Mouse (Mus musculus) lung, adult 2 months (tissue): Measurements from ENCODE around the gene Syn2. TPM values are rescaled to one million over a fixed set of nuclear protein-coding genes. Genes with fewer than 3 reads are reported as not detected.
A peak's percentile ranks its signal among the peaks of the same experiment; 100 is the strongest.

Experiments used
- DNase-seq: peaks from one replicate; pipeline ENCODE4 v3.0.0; 2022
- H3K4me1 ChIP-seq: fragments of 200-500 bp; 2 replicates; pipeline ENCODE4 v1.6.1; 2011; ENCODE audit warnings: low read length; ENCODE audit not compliant: control insufficient read depth, insufficient read depth
- H3K4me3 ChIP-seq: fragments of 200-500 bp; replicated peaks from 2 replicates; pipeline ENCODE3; 2011; ENCODE audit warnings: low read depth, mild to moderate bottlenecking, control low read depth, low read length; ENCODE audit errors: extremely low read depth
- CTCF ChIP-seq: fragments of 200-500 bp; IDR thresholded peaks from 2 replicates; pipeline ENCODE4 v1.5.1; 2011; ENCODE audit warnings: mild to moderate bottlenecking, low read length, control low read depth; ENCODE audit not compliant: insufficient read depth
- POLR2A ChIP-seq: fragments of 200-500 bp; IDR thresholded peaks from 2 replicates; pipeline ENCODE4 v1.6.1; 2011; ENCODE audit warnings: low read depth, mild to moderate bottlenecking, control low read depth, low read length, borderline replicate concordance; ENCODE audit errors: extremely low read depth
- WGBS: fragments of 180-500 bp; shearing (Covaris S2); methylation state at CpG from one replicate; pipeline ENCODE4 v1.1.7; 2018; 5-methylcytosine and 5-hydroxymethylcytosine counted together
- polyA plus RNA-seq: library from polyadenylated mRNA; depleted of rRNA; stranded (reverse); fragments of >200 nt; gene quantifications from 2 replicates; pipeline ENCODE4 v1.2.3, GENCODE M21; 2012

The Syn2 gene
- polyA plus RNA-seq, 1 experiment: 11.5 TPM

DNA sequence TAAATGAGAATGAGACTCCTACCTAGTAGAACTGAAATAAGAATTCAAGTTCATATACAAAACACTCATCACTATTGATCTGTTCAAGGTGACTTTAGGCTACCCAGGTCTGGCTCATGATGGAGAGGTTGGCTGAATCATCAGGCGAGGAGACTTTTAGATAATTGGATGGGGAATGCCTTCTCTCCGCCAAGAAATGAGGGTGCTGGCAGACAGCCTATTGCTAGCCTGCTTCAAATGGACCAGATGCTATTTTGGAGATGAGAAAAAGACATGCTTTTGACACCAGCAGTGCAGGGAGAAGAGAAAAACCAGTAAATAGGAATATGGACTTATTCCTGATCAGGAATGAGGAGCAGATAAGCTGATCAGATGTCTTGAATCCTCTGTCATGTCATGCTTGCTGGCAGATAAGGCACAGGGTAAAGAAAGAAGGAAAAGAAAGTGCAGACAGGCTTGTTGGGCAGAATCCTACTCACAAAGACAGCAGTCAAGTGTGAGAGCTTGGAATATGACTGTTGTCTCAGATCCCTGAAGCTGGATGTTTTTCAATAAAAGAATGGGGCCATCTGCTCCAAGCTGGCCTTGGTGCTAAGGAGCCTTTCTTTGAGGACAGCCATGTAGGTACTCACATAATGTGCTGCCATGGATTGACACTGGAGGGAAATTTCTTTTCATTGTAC, 9.9 kb upstream of the Syn2 start:
- DNase-seq: no peak
- Histone ChIP-seq H3K4me3 (no peak overlapping the region), H3K4me1 (no peaks in the 10 kb centered on the region)
- 46% methylated on average over 2 of the region's 2 CpGs for WGBS
- TF ChIP-seq CTCF: no peak

DNA sequence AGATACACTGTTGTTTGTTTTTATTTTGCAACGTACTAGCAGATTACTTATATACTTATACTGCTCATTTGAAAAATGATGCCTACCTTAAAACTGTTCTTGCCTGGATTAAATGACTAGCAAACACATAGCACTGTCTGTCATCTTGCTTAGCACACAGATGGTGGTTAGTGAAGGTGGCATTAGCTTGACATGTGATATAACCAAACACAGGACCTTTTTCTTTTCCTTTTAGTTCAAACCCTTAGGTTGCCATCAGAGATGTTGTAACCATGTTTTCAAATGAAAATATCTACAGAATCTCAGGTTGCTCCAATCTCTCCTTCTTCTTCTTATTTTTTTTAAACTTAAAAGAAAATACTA, 9.4 kb upstream of the Syn2 start:
- no peak for DNase-seq
- TF ChIP-seq POLR2A (no peak), CTCF (no peak)
- WGBS: 64% methylated on average over 1 of the region's 1 CpGs
- Histone ChIP-seq H3K4me3 (no peak overlapping the region), H3K4me1 (no peaks in the 10 kb centered on the region)

DNA sequence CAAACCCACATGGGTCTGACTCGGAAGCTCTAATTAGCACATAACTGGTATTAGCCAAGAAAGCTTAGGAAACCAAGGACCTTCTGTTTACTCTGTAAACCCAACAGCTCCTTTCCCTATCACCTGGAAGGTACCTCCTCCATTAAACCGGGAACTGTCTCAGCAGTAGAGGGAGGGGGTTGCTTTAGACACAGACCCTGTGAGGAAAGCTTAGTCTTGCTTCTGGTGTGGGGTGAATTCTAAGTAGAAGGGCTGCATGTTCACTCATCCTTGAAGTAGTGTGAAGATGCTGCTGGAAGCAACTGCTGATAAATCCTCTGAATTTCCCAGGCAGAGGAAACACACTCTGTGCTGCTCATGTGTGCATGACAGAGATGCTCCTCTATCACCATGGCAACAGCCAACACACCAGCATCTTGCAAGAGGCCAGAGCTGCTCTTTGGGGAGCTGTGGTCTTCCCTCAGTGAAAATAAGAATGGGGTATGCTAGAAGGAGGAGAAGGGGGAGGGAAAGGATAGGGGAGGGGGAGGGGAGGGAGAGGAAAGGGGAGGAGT, 8.4 kb upstream of the Syn2 start:
- no peak for TF ChIP-seq CTCF
- TF ChIP-seq POLR2A: no peak
- Histone ChIP-seq H3K4me1 (no peaks in the 10 kb centered on the region), H3K4me3 (no peak overlapping the region)
- no peak for DNase-seq
- 37% methylated on average over 2 of the region's 2 CpGs for WGBS

DNA sequence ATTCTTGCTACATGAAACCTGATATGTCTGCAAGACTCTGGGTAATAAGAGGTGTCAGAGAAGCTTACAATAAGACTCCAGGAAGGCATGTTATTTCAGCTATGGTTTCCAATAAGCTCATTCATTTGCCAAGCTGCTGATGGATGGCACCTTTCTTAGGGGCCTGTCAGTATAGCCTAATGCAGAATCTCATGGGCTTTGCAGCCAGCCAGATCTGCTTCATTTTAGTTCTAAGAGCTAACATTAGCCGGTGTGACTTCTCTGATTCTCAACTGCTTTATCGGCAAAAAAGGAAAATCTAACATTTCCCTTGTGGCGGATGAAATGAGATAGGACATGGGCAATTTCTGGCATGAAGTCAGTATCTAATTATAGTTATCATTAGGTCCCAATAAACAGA, 7.9 kb upstream of the Syn2 start:
- no peak for DNase-seq
- 48% methylated on average over 3 of the region's 3 CpGs for WGBS
- H3K4me3 ChIP-seq: no peak overlapping the region
- no peak for TF ChIP-seq POLR2A
- no peak for TF ChIP-seq CTCF
- no peaks in the 10 kb centered on the region for H3K4me1 ChIP-seq

DNA sequence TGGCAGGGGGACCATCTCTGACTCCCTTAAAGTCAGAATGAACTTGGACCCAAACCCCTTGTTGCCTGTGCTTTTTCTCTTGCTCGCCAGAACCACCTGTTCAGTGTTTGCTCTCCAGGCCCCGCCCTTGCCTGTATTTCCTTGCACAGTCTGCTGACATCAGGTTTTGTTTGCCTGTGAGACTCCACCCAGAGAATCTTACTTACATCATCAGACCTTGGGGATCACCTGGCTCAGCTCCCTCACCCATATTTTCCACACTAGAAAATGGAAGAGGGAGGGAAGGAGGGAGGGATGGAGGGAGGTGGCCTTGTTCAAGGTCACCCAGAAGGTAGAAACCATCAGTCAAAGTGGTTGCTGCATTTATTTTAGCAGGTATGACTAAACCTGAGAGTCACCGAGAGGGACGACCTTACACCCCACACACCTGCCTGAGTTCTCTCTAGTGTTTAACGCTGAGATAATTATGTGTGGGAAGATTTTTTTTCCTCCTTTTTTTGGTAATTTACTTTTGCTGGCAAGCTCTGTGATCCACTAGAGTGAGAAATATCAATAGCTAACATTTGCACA, 7.4 kb upstream of the Syn2 start:
- no peaks in the 10 kb centered on the region for H3K4me1 ChIP-seq
- 68% methylated on average over 5 of the region's 5 CpGs for whole genome bisulfite sequencing
- no peak for DNase-seq
- no peak overlapping the region for H3K4me3 ChIP-seq
- TF ChIP-seq POLR2A: no peak

DNA sequence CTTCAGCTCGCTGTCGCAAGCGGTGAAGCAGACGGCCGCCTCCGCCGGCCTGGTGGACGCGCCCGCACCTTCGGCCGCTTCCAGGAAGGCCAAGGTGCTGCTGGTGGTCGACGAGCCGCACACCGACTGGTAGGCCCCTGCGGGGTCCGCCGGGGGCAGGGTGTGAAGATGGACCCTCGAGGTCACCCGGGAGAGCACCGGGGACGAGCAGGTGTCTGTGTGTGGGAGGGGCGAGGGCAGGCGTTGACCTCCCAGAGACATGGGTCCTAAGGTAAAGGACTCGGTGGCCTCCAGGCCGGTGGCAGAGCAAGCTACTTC, 589 bp downstream of the Syn2 start:
- whole genome bisulfite sequencing: 3% methylated on average over 27 of the region's 27 CpGs
- TF ChIP-seq CTCF (no peak), POLR2A (no peak)
- Histone ChIP-seq H3K4me1 (0 out of 2 replicates have a peak, but pooled peaks cover 2% of the 10 kb centered on the region), H3K4me3 (peak overlapping the region; percentile 53)
- DNase-seq: no peak

DNA sequence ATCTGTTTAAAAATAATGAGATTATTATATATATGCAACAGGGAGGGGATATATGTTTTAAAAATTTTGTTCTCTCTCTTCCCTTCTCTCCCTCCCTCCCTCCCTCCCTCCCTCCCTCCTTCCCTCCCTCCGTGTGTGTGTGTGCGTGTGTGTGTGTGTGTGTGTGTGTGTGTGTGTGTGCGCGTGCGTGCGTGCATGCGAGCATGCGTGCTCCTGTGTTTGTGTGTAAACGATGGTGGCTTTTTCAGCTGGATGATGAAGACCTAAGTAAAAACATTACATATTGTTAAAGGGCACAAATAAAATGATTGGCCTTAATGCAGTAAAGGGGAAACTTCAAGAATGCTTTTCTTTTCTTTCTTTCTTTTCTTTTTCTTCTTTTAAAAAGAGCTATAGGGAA, 1.5 kb downstream of the Syn2 start:
- DNase-seq: no peak
- Histone ChIP-seq H3K4me3 (no peak overlapping the region), H3K4me1 (0 out of 2 replicates have a peak, but pooled peaks cover 2% of the 10 kb centered on the region)
- 81% methylated on average over 7 of the region's 9 CpGs for WGBS
- no peak for TF ChIP-seq POLR2A
- no peak for TF ChIP-seq CTCF

DNA sequence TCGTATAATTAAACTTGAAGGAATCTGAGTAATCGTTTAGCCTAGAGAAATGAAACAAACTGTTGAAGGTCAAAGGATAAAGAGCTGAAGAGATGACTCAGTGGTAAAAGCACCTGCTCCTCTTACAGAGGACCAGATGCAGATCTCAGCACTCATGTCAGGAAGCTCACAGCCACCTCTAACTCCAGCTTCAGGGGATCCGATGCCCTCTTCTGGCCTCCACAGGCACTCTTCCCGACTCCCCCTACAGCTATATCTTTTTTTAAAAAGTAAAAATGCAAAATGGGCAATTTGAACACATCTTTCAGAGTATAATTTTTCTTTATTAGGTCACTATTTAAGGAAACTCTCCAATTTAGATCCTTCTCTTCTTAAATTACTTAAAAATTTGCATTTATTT, 6.7 kb downstream of the Syn2 start:
- no peak for TF ChIP-seq POLR2A
- TF ChIP-seq CTCF: no peak
- H3K4me1 ChIP-seq: no peaks in the 10 kb centered on the region
- no peak for DNase-seq
- no peak overlapping the region for H3K4me3 ChIP-seq
- 46% methylated on average over 4 of the region's 4 CpGs for WGBS

DNA sequence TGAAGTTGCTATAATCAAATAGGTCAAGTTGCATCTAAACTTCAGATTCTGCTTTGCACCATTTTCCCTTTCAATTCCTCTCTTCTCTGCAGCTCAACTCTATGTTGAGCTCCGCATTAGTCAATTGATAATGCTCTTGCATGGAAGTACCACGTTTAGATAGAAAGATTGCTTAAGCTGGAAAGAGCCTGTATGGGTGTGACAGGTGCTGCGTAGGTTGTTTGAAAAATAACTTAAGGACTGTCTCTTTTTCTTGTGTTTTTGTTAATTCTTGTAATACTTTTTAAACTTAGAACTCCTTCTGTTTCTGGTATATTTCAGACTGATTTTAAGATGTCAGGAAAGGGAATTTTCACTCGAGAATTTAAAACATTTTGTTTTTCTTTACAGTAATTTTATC, 26.5 kb downstream of the Syn2 start:
- no peak for DNase-seq
- TF ChIP-seq CTCF: no peak
- no peak for TF ChIP-seq POLR2A
- Histone ChIP-seq H3K4me1 (no peaks in the 10 kb centered on the region), H3K4me3 (no peak overlapping the region)
- 58% methylated on average over 4 of the region's 4 CpGs for WGBS

DNA sequence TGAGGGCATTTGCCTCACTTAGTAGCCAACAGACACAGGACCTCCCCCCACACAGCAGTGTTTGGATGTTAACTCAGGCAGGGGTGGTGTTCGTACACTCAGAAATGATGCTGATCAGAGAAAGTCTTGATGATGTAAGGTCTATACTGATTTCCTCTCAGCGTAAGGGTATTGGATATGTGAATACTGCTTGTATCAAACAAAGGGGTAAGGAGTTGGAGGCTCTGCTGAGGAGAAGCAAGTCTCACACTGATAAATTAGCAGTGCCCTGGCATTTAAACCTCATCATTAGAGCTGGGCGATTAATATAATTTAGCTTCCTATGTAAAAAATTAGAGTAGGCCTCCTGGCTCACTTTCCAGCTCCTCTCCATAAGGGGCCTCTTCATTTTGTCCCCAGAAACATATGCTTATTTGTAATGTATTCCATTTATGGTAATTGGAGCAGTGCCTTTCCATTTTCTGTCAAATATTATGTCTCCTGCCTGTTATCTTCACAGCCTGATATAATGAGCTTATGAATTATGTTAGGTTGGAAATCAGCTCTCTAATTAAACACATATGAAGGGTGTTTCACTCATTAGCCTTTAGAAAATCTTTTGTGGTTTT, 31.3 kb downstream of the Syn2 start:
- no peak for TF ChIP-seq CTCF
- no peak for TF ChIP-seq POLR2A
- H3K4me1 ChIP-seq: no peaks in the 10 kb centered on the region
- no peak overlapping the region for H3K4me3 ChIP-seq
- DNase-seq: no peak
- WGBS: 80% methylated on average over 3 of the region's 3 CpGs

DNA sequence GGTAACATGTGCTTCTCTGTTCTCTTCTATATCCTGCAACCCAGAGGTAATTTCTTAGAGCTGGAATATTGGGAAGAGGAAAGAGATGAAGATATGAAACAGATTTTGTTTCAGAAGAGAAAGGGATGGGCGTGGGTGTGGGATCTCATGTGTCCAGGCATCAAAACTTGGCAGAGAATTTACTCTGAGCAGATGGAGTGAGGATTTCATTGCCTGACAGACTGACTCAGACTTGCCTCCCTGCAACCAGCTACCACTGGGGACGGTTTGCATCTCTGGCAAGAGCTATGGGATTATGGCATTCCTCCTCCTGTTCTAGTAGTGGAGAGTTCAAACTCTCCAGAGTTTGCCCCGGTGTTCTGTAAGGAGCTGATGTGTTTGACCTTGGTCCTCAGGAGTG, 34.2 kb downstream of the Syn2 start:
- H3K4me3 ChIP-seq: no peak overlapping the region
- DNase-seq: no peak
- TF ChIP-seq POLR2A (no peak), CTCF (no peak)
- 48% methylated on average over 3 of the region's 3 CpGs for WGBS
- no peaks in the 10 kb centered on the region for H3K4me1 ChIP-seq
